Mouse (Mus musculus) lung, adult 2 months (tissue): ENCODE results near the gene Phf7.

Source experiments
- CTCF ChIP-seq: fragments of 200-500 bp; IDR thresholded peaks from 2 replicates; pipeline ENCODE4 v1.5.1; 2011; ENCODE audit warnings: mild to moderate bottlenecking, low read length, control low read depth; ENCODE audit not compliant: insufficient read depth
- POLR2A ChIP-seq: fragments of 200-500 bp; IDR thresholded peaks from 2 replicates; pipeline ENCODE4 v1.6.1; 2011; ENCODE audit warnings: low read depth, mild to moderate bottlenecking, control low read depth, low read length, borderline replicate concordance; ENCODE audit errors: extremely low read depth

DNA sequence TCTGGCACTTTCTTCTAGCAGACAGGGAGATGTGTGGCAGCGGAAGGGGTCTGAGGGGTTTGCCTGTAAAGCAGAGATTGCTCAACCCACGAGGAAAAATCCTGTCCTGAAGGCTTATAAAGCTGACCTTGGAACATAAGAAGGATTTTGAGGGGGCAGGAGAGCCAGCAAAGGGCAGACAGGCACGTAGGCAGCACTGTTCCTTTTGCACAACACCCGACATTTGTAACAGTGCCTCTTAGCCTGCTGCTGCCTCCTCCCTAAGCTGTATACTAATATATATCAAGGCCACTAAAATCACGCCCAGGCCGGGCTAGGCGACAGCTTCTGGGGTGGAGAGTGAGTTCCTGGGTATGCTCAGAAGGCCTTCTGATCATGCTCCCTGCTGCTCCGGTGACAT, 20.7 kb downstream of the Phf7 start:
- TF ChIP-seq CTCF (no peak), POLR2A (no peak)
